Mouse (Mus musculus) left cerebral cortex, postnatal 14 days (tissue): Measurements from ENCODE around the gene Baz2b. TPM values are rescaled to one million over a fixed set of nuclear protein-coding genes. Genes with fewer than 3 reads are reported as not detected.
"Not testable (repeated sequence)": the region's sequence is repeated elsewhere in the genome, so short reads cannot be mapped to it uniquely, and the experiment has no call there.

ENCODE experiments used
- DNase-seq, 2 experiments: peaks; one replicate each; pipeline ENCODE4 v3.0.0; 2021 to 2022; ENCODE audit warnings: low spot score in 2 of 2, mixed read lengths in 1 of 2
- intact Hi-C: fragments of 180-260 bp; cut with DNase I; formaldehyde crosslinking; loops from one replicate; pipeline ENCODE4 v1.15.1; 2025
- total RNA-seq, 2 experiments: library from RNA; stranded (reverse); gene quantifications; 2 replicates each; pipeline ENCODE4 v1.2.3; 2021

Gene Baz2b
- total RNA-seq, 2 experiments from 2014 or later: 51.0 to 52.2 TPM

DNA sequence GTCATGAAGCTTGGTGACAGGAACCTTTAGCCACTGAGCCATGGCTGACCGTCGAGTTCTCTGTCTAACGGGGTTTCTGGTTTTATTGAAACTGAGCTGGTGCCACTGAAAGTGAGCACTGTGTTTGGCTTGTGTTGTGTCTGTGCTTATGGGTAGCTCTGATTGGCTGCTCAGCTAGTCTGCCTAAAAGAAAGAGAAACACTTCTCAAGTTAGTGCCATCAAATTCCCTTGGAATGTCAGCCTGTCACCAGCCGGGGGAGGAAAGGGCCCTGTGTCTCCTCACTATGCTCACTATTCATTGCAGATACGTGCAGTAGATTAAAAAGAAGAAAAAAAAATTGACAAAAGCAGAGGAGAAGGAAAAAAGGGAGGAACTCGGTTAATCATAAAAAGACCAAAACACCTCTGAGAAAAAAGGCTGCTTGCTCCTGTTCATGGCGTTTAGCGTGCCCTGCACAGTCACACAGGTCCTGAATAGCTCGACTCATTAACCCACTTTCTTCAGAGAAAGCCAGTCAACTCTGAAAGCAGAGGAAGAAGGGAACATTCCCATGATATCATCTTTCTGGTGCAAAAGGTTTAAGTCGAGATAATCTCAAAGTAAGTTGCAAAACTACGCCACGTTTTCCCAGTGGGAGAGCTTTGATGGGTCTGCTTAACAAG lies 93.6 kb downstream of the Baz2b start:
- intact Hi-C loops: no loop called here
- DNase-seq: no peak

GRCm38 (mm10) chr2:60114901-60115300 lies 94.7 kb downstream of the Baz2b start:
- DNase-seq: no peak
- intact Hi-C loops: no loop called here

- no peak for DNase-seq
Measured at GRCm38 (mm10) chr2:60113661-60114560, 95.7 kb downstream of the Baz2b start.

DNA sequence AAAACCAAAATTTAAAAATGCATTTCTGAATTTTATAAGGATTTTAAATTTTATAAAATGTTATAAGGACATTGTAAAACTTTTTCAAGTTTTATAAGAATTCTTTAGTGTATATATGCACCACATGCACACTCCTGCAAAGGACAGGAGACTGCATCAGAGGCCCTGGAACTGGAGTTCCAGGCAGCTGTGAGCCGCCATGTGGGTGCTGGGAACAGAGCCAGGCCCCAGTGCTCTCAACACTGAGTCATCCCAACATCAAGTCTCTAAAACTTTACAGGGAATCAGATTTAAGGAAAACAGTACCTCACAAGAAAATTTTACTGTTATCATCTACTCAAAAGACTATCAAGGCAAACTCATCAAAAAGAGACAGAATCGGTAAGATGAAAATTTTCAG lies 97.5 kb downstream of the Baz2b start:
- peak in 1 of 2 experiments; percentile 35 for DNase-seq
- intact Hi-C loops: no loop called here

More at GRCm38 (mm10) chr2:60113661-60114560, 95.7 kb downstream of the Baz2b start:
- intact Hi-C loops: no loop called here

GRCm38 (mm10) chr2:60109001-60109400 lies 100.6 kb downstream of the Baz2b start:
- DNase-seq: no peak
- intact Hi-C loops: no loop called here

DNA sequence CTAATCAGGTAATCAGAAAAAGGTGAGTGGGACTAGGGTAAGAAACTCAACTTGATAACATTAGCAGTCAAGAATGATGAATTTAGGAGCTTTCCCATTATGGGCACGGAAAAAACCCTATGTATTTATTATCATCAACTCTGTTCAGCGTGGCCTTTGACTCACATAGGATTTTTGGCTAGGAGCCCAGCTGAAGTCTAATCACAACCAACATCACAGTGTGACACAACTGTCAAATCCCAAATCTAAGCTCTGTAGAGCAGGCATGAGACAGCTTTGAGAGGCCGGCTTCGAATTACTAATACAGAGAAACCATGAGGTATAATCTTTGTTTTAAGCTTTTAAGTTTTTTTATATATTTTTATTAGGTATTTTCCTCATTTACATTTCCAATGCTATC lies 113.0 kb downstream of the Baz2b start:
- intact Hi-C loops: no loop called here
- no peak for DNase-seq

DNA sequence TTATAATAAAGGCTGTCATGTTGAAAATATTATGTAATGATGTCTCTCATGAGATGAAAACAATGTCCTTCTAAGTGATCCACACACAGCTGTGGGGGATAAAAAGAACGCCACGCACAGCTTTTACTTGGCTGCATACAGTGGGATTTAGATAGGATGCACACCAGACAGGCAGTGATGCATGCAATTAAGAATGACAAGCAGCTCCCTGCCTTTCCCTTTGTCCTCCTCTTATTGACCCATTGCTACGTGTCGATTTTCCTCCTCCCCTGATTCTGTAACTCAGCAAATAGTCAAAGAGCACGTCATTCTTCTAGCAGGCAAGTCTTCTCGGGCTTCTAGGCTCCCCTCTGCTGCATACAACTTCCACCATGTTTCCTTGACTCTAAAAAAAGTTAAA lies 119.4 kb downstream of the Baz2b start:
- intact Hi-C loops: no loop called here

DNA sequence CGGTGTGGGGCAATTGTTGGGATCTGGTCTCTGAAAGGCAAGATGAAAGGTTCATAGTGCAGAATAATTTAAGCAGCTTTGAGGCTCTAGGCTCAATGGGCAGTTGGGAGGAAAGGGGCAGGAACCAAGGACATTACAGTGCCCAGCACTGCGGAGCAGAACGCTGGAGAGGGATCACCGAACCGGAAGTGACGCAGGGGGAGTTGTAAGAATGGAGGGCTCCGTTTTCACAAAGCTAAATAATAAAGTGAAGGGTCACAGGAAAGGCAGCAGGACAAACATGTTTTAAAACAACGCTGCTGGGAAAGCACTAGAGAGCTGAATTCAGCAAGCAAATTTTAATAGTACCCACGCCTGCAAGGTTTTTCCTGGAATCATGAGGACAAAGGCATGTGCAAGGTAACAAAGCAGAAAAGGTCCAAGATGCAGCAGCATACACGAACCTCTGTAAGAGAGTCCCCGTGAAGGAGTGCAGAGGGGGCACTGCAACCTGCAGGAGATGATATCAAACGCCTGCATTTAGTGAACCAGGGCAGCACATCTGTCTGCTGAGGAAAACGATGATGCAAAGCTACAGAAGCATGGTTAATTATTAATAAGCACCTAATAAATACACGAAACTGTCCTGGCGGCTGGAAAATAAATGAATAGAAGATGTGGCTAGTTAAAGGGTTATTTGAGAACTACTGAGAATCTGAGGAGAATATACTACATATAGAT lies 120.0 kb downstream of the Baz2b start:
- DNase-seq: no peak
- intact Hi-C loops: no loop called here

More for the DNA sequence above, 119.4 kb downstream of the Baz2b start:
- no peak for DNase-seq

DNA sequence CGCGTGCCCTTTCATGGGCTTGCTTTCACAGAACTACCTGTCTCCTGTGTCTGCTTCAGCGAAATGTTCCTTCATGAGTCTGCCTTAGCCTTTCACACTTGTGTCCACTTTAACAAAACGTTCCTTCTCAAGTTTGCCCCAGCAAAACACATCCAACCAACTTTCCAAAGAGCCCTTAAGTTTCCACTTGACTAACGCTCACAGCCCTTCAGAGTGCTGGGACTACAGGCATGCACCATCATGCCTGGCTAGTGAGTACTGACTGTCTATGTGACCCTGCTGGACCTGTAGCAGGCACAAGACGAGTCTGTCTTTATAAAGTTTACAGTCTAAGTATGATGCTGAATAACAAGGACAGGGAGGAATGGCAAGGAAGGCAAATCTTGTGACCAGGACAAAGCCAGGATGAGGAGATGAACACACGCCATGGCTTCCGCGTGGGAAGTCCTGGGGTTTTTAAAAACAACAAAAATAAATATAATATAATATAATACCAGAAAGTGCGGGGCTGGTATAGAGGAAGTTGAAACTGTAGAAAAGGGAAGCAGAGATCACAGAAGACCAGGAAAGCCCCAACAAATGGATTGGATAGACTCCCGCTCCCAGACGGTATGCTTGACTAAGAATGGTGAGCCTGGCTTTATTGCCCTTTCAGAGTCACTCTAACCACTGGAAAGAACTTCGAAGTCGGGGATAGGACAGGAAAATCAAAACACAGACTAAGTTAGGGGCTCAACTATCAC lies 120.7 kb downstream of the Baz2b start:
- intact Hi-C loops: no loop called here

DNA sequence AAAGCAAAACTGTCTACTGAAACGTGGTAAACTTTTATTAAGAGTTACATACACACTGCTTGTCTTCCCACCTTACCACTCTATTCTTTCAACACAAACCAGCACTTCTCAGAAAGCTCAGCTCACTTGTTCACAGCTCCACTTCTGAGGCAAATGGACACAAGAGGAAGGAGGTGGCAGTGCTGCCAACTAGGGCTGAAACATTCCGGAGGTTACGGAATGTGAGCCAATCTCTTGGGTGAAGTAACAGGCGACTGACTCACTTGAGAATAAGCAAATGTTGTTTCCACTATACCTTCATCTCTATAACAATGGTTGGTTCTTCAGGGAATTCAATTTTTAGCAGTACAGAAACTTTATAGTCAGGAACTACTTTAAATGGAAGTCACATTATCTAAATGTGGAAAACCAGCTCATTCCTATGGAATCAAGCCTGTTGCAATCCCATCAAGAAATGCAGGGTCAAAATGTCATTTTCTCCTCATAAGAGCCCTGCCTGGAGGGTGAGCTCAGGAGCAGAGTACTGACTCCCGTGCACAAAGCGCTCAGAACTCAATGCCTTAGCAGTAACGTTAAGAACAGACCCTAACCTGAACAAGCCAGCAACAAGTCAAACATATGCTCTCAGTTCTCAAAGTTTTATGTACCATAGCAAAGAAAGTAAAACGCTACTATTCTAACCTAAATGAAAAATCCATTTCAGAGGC lies 123.3 kb downstream of the Baz2b start:
- DNase-seq: no peak
- intact Hi-C loops: no loop called here

More for the DNA sequence above, 120.7 kb downstream of the Baz2b start:
- no peak for DNase-seq

GRCm38 (mm10) chr2:60084823-60085222 lies 124.8 kb downstream of the Baz2b start:
- intact Hi-C loops: no loop called here
- DNase-seq: no peak

DNA sequence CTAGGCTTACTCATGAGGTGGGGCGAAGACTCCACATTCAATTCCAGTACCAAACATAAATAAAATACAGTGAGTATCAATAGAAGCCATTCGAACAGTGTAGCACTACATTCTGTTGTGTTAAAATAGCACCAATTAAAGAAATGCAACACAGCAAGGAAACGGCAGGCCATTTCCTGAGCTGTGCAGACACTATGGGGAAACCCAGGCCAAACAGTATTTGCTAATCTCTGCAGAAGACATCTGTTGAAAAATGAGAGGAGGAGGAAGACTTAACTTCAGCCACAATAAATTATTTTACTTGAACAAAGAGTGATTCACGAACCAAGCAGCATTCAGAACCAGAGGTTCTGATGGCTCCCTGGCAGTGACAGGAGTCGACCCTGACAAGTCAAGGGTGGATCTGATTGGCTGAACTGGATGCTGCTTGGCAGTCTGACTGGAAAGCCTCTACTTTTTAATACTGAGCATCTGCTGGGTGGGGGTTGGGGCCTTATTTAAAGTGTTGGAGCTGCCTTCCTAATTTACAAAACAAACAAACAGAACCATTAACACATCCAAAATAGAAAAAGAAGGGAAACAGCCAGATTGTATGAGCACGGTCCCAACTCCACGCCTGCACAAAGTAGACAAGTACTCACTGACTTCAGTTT lies 126.5 kb downstream of the Baz2b start:
- intact Hi-C loops: no loop called here
- peak; percentile 6 to 33 for DNase-seq

- DNase-seq: no peak
- intact Hi-C loops: no loop called here
Measured at GRCm38 (mm10) chr2:60082225-60082624, 127.4 kb downstream of the Baz2b start.

GRCm38 (mm10) chr2:60080831-60081230 lies 128.8 kb downstream of the Baz2b start:
- no peak for DNase-seq
- intact Hi-C loops: no loop called here

- intact Hi-C loops: no loop called here
- no peak for DNase-seq
Measured at GRCm38 (mm10) chr2:60077631-60078030, 132.0 kb downstream of the Baz2b start.

GRCm38 (mm10) chr2:60076800-60077199 lies 132.8 kb downstream of the Baz2b start:
- intact Hi-C loops: no loop called here
- no peak for DNase-seq

DNA sequence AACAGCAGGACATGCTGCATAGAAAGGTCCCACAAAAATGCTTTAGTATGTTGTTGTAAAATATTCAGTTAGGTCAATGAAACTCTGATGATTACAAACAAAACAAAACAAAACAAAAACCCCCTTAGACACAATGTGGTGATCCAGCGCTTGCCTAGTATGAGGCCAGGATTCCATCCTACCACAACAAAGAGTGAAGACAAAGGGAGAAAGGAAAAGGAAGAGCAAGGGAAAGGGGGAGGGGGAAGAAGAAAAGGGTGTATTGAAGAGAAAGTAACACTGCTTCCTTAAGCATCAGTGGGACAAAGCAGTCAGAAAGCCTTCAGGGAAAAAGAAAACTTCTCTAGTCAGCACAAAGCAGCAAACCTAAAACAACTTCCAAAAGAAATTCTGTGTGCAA lies 133.6 kb downstream of the Baz2b start:
- no peak for DNase-seq
- intact Hi-C loops: no loop called here

GRCm38 (mm10) chr2:60073798-60074197 lies 135.8 kb downstream of the Baz2b start:
- DNase-seq, intact Hi-C loops: not testable (repeated sequence)
